Mouse (Mus musculus) erythroblast, embryonic 14.5 days (primary cell): ENCODE measurements around the gene Pde5a. TPM values are rescaled to one million over a fixed set of nuclear protein-coding genes. Genes with fewer than 3 reads are reported as not detected.
A peak's percentile ranks its signal among the peaks of the same experiment; 100 is the strongest.

Experiments used
- H3K27me3 ChIP-seq: 2 replicates; pipeline ENCODE4 v1.6.1; 2012; ENCODE audit warnings: inconsistent platforms; ENCODE audit not compliant: control insufficient read depth
- H3K36me3 ChIP-seq: 2 replicates; pipeline ENCODE4 v1.6.1; 2012; ENCODE audit warnings: mild to moderate bottlenecking, inconsistent platforms; ENCODE audit not compliant: control insufficient read depth
- H3K4me1 ChIP-seq: 2 replicates; pipeline ENCODE4 v1.6.1; 2012; ENCODE audit warnings: inconsistent platforms; ENCODE audit not compliant: control insufficient read depth
- H3K4me3 ChIP-seq: replicated peaks from 2 replicates; pipeline ENCODE3; 2012; ENCODE audit warnings: moderate library complexity, mild to moderate bottlenecking, inconsistent platforms
- H3K9me3 ChIP-seq: 2 replicates; pipeline ENCODE4 v1.6.1; 2012; ENCODE audit warnings: low read length, inconsistent platforms, mixed read lengths; ENCODE audit not compliant: control insufficient read depth
- GATA1 ChIP-seq: IDR thresholded peaks from 2 replicates; pipeline ENCODE4 v1.6.1; 2012; ENCODE audit warnings: low read length, inconsistent platforms, mixed read lengths
- TAL1 ChIP-seq: IDR thresholded peaks from 3 replicates; pipeline ENCODE4 v1.6.1; 2012; ENCODE audit warnings: low read length, inconsistent platforms, mixed read lengths
- polyA plus RNA-seq: library from polyadenylated mRNA; stranded (reverse); fragments of >175 nt; gene quantifications from 2 replicates; pipeline ENCODE4 v1.2.3, GENCODE M21; 2012

Gene Pde5a
- polyA plus RNA-seq = not detected in 2 replicates

GRCm38 (mm10) chr3:122728852-122729600 lies at the start of gene Pde5a:
Gene Pde5a (plus strand): TSS chr3:122728947.
- Histone ChIP-seq H3K9me3 (no peaks in the 10 kb centered on the region), H3K36me3 (no peaks in the 10 kb centered on the region), H3K27me3 (peaks cover 34% of the 10 kb centered on the region), H3K4me3 (peak within 1 kb of the TSS; percentile 56), H3K4me1 (peaks cover 11% of the 10 kb centered on the region)
- TF ChIP-seq TAL1 = no peak
- TF ChIP-seq GATA1 = no peak

- TF ChIP-seq TAL1 = no peak
- no peak for TF ChIP-seq GATA1
- Histone ChIP-seq H3K4me1 (no peaks in the 10 kb centered on the region), H3K27me3 (no peaks in the 10 kb centered on the region), H3K9me3 (0 out of 2 replicates have a peak, but pooled peaks cover 2% of the 10 kb centered on the region), H3K36me3 (no peaks in the 10 kb centered on the region), H3K4me3 (no peak overlapping the region)
These were observed 47.9 kb upstream of the Pde5a start for GRCm38 (mm10) chr3:122680851-122681250.

DNA sequence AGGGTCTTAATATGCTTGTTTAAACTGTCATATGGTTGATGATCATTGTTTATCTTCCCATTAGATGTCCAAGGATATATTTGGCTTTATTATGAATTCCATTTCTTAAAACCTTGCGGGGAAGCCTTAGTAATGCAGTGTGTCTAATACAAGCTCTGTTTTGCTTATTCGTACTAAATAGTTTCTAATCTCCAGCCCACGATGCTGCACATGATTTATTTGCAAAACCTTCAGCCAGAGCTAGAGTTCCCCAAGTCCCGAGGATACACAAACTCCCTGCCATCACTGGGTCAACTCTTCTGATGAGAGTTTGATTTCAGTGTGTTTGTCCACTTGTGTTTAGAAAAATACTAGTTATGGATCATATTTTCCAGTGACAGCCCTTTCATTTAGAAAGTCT lies 46.4 kb upstream of the Pde5a start:
- H3K27me3 ChIP-seq = no peaks in the 10 kb centered on the region
- no peaks in the 10 kb centered on the region for H3K36me3 ChIP-seq
- TF ChIP-seq GATA1 (no peak), TAL1 (no peak)
- 0 out of 2 replicates have a peak, but pooled peaks cover 2% of the 10 kb centered on the region for H3K9me3 ChIP-seq
- H3K4me1 ChIP-seq = no peaks in the 10 kb centered on the region
- no peak overlapping the region for H3K4me3 ChIP-seq

GRCm38 (mm10) chr3:122684832-122685231 lies 43.9 kb upstream of the Pde5a start:
- Histone ChIP-seq H3K36me3 (no peaks in the 10 kb centered on the region), H3K4me1 (no peaks in the 10 kb centered on the region), H3K9me3 (0 out of 2 replicates have a peak, but pooled peaks cover 2% of the 10 kb centered on the region), H3K4me3 (no peak overlapping the region), H3K27me3 (no peaks in the 10 kb centered on the region)
- TF ChIP-seq TAL1 = no peak
- TF ChIP-seq GATA1 = no peak

GRCm38 (mm10) chr3:122693039-122693438 lies 35.7 kb upstream of the Pde5a start:
- no peak for TF ChIP-seq TAL1
- TF ChIP-seq GATA1 = no peak
- Histone ChIP-seq H3K27me3 (no peaks in the 10 kb centered on the region), H3K4me3 (no peak overlapping the region), H3K4me1 (no peaks in the 10 kb centered on the region), H3K9me3 (no peaks in the 10 kb centered on the region), H3K36me3 (no peaks in the 10 kb centered on the region)

DNA sequence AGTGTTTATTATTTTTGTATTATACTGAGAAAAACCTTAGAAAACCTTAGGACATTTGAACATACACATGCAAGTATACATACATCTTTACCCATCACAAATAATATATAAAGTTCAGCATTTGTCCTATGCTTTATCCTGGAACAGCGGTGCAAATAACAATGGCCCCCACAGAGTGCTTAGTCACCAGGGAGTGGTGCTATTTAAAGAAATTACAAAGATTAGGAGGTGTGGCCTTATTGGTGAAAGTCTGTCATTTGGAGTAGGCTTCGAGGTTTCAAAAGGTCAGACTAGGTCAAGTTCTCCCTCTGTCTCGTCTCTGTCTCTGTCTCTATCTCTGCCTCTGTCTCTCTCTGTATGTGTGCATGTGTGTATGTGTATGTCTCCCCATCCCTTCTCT lies 32.9 kb upstream of the Pde5a start:
- TF ChIP-seq TAL1 = no peak
- TF ChIP-seq GATA1 = no peak
- H3K27me3 ChIP-seq = no peaks in the 10 kb centered on the region
- H3K9me3 ChIP-seq = no peaks in the 10 kb centered on the region
- H3K4me1 ChIP-seq = no peaks in the 10 kb centered on the region
- no peaks in the 10 kb centered on the region for H3K36me3 ChIP-seq
- no peak overlapping the region for H3K4me3 ChIP-seq

GRCm38 (mm10) chr3:122696672-122697071 lies 32.1 kb upstream of the Pde5a start:
- H3K27me3 ChIP-seq = no peaks in the 10 kb centered on the region
- H3K4me3 ChIP-seq = no peak overlapping the region
- no peaks in the 10 kb centered on the region for H3K36me3 ChIP-seq
- no peaks in the 10 kb centered on the region for H3K4me1 ChIP-seq
- no peaks in the 10 kb centered on the region for H3K9me3 ChIP-seq
- no peak for TF ChIP-seq GATA1
- no peak for TF ChIP-seq TAL1

DNA sequence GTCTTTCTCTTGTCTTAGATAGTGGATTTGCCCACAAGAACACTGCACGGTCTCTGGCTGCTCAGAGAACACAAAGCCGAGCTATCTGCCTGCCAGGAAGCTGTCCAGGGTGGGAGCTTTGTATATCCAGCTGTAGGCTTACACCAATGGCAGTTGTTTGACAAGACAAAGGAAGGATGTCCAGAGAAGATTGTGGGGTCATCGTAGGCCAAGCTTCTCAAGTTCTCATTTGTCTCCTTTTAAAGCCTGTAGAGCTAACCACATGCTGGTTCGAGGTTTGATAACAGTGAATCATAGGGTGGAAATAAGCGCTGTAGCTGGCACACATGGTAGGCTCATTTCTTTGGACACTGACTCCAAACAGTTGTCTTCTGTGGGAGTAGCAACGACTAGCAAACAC lies 24.5 kb upstream of the Pde5a start:
- Histone ChIP-seq H3K4me1 (no peaks in the 10 kb centered on the region), H3K36me3 (no peaks in the 10 kb centered on the region), H3K9me3 (no peaks in the 10 kb centered on the region), H3K27me3 (no peaks in the 10 kb centered on the region), H3K4me3 (no peak overlapping the region)
- TF ChIP-seq GATA1 (no peak), TAL1 (no peak)

DNA sequence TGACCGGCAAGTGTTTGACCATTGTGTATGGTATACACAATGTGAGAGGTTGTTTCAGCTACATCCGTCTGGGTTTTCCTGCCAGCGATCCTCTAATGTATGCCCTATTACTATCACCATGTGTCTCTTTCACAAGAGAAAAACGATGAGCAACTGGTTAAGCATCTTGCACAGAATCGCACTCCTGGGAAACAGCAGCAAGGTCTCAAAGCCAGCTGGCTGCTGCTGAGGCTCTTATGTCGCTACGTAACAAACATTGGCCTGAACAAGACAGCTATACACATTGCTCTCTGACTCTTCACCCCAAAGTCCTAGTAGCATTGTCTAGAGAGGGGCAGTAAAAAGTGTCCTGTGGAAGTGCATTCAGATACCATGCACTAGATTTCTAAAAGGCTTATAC lies 23.5 kb upstream of the Pde5a start:
- Histone ChIP-seq H3K4me3 (no peak overlapping the region), H3K27me3 (no peaks in the 10 kb centered on the region), H3K4me1 (no peaks in the 10 kb centered on the region), H3K9me3 (no peaks in the 10 kb centered on the region), H3K36me3 (no peaks in the 10 kb centered on the region)
- no peak for TF ChIP-seq TAL1
- TF ChIP-seq GATA1 = no peak

- Histone ChIP-seq H3K36me3 (no peaks in the 10 kb centered on the region), H3K4me3 (no peak overlapping the region), H3K9me3 (no peaks in the 10 kb centered on the region), H3K27me3 (no peaks in the 10 kb centered on the region), H3K4me1 (no peaks in the 10 kb centered on the region)
- no peak for TF ChIP-seq TAL1
- no peak for TF ChIP-seq GATA1
These were observed 20.3 kb upstream of the Pde5a start for GRCm38 (mm10) chr3:122708485-122708884.
